Mouse (Mus musculus): ENCODE measurements at regions not wholly inside any gene's neighbourhood (a gene's known extent, or its start where the extent isn't known, plus 50 kb on each side); places are given as distances from the start of the nearest gene placed in this dataset.
A peak's percentile ranks its signal among the peaks of the same experiment; 100 is the strongest.
"Not testable (repeated sequence)": the region's sequence is repeated elsewhere in the genome, so short reads cannot be mapped to it uniquely, and the experiment has no call there.

- not testable (repeated sequence) for DNase-seq (ENCODE audit: low read depth, low spot score)
These were observed 223.2 kb upstream of the Ell2 start for GRCm38 (mm10) chr13:75483157-75483915.

GRCm38 (mm10) chr13:75484252-75484651, 222.3 kb upstream of the Ell2 start:
- not testable (repeated sequence) for DNase-seq (ENCODE audit: low read depth, low spot score)

- DNase-seq (ENCODE audit: low read depth, low spot score), result no peak
These were observed 205.0 kb upstream of the Ell2 start for GRCm38 (mm10) chr13:75501530-75501929.

GRCm38 (mm10) chr13:75503394-75503793, 203.2 kb upstream of the Ell2 start:
- DNase-seq (ENCODE audit: low read depth, low spot score), result no peak

GRCm38 (mm10) chr13:75514315-75515020, 192.1 kb upstream of the Ell2 start:
- DNase-seq (ENCODE audit: low read depth, low spot score), result no peak

GRCm38 (mm10) chr13:75523293-75524278, 183.0 kb upstream of the Ell2 start:
- DNase-seq (ENCODE audit: low read depth, low spot score), result no peak

GRCm38 (mm10) chr13:75524481-75524880, 182.1 kb upstream of the Ell2 start:
- no peak for DNase-seq (ENCODE audit: low read depth, low spot score)

- DNase-seq (ENCODE audit: low read depth, low spot score), result peak; percentile 17
These were observed 175.0 kb upstream of the Ell2 start for GRCm38 (mm10) chr13:75531566-75531965.

- peak; percentile 22 for DNase-seq (ENCODE audit: low read depth, low spot score)
These were observed 165.1 kb upstream of the Ell2 start for GRCm38 (mm10) chr13:75541446-75541845.

GRCm38 (mm10) chr13:75542253-75542945, 164.2 kb upstream of the Ell2 start:
- DNase-seq (ENCODE audit: low read depth, low spot score), result peak; percentile 23

- no peak for DNase-seq (ENCODE audit: low read depth, low spot score)
These were observed 163.6 kb upstream of the Ell2 start for GRCm38 (mm10) chr13:75542946-75543327.

GRCm38 (mm10) chr13:75543595-75543994, 163.0 kb upstream of the Ell2 start:
- DNase-seq (ENCODE audit: low read depth, low spot score), result no peak

GRCm38 (mm10) chr13:75544728-75545127, 161.8 kb upstream of the Ell2 start:
- no peak for DNase-seq (ENCODE audit: low read depth, low spot score)

- DNase-seq (ENCODE audit: low read depth, low spot score), result no peak
These were observed 158.8 kb upstream of the Ell2 start for GRCm38 (mm10) chr13:75547791-75548190.

- DNase-seq (ENCODE audit: low read depth, low spot score), result no peak
These were observed 127.6 kb upstream of the Ell2 start for GRCm38 (mm10) chr13:75578971-75579370.

- peak; percentile 47 for DNase-seq (ENCODE audit: low read depth, low spot score)
These were observed 115.7 kb upstream of the Ell2 start for GRCm38 (mm10) chr13:75590836-75591235.

- DNase-seq (ENCODE audit: low read depth, low spot score), result no peak
These were observed 109.7 kb upstream of the Ell2 start for GRCm38 (mm10) chr13:75596856-75597255.

GRCm38 (mm10) chr13:75598186-75598585, 108.4 kb upstream of the Ell2 start:
- DNase-seq (ENCODE audit: low read depth, low spot score), result no peak

GRCm38 (mm10) chr13:75598675-75599074, 107.9 kb upstream of the Ell2 start:
- no peak for DNase-seq (ENCODE audit: low read depth, low spot score)

GRCm38 (mm10) chr13:75623229-75623628, 83.3 kb upstream of the Ell2 start:
- no peak for DNase-seq (ENCODE audit: low read depth, low spot score)

- DNase-seq (ENCODE audit: low read depth, low spot score), result no peak
These were observed 79.2 kb upstream of the Ell2 start for GRCm38 (mm10) chr13:75627405-75627804.
